Mouse (Mus musculus) embryonic facial prominence, embryonic 15.5 days (tissue): ENCODE measurements around the gene Gm20671. TPM values are rescaled to one million over a fixed set of nuclear protein-coding genes. Genes with fewer than 3 reads are reported as not detected.
"Not testable (repeated sequence)": the region's sequence is repeated elsewhere in the genome, so short reads cannot be mapped to it uniquely, and the experiment has no call there.

Experiments
- ATAC-seq: fragments of 200-750 bp; cut with Nextera tagmentation; 2 replicates; pipeline ENCODE4 v1.8.0; 2017; ENCODE audit warnings: low read depth, moderate TSS enrichment; ENCODE audit not compliant: insufficient number of reproducible peaks, low FRiP score, low TSS enrichment
- H3K27ac ChIP-seq: fragments of 300-500 bp; sonication (generic); replicated peaks from 2 replicates; pipeline ENCODE4 v1.5.1; 2015; ENCODE audit warnings: mild to moderate bottlenecking, inconsistent platforms
- H3K27me3 ChIP-seq: fragments of 300-500 bp; sonication (generic); 2 replicates; pipeline ENCODE4 v1.6.1; 2015; ENCODE audit warnings: inconsistent platforms
- H3K36me3 ChIP-seq: fragments of 300-500 bp; sonication (generic); 2 replicates; pipeline ENCODE4 v1.6.1; 2015; ENCODE audit warnings: mild to moderate bottlenecking, inconsistent platforms
- H3K4me1 ChIP-seq: fragments of 300-500 bp; sonication (generic); 2 replicates; pipeline ENCODE4 v1.6.1; 2015; ENCODE audit warnings: inconsistent platforms
- H3K4me2 ChIP-seq: fragments of 300-500 bp; sonication (generic); replicated peaks from 2 replicates; pipeline ENCODE4 v1.6.1; 2015; ENCODE audit warnings: mild to moderate bottlenecking, inconsistent platforms
- H3K4me3 ChIP-seq: fragments of 300-500 bp; sonication (generic); replicated peaks from 2 replicates; pipeline ENCODE4 v1.5.1; 2015; ENCODE audit warnings: mild to moderate bottlenecking, inconsistent platforms
- H3K9ac ChIP-seq: fragments of 300-500 bp; sonication (generic); 2 replicates; pipeline ENCODE4 v1.6.1; 2015; ENCODE audit warnings: inconsistent platforms
- H3K9me3 ChIP-seq: fragments of 300-500 bp; sonication (generic); replicated peaks from 2 replicates; pipeline ENCODE4 v1.6.1; 2016; ENCODE audit warnings: inconsistent platforms
- WGBS: fragments of 180-500 bp; shearing (Covaris S2); methylation state at CpG from one replicate; pipeline ENCODE4 v1.1.7; 2015; 5-methylcytosine and 5-hydroxymethylcytosine counted together
- polyA plus RNA-seq: library from polyadenylated mRNA; unstranded; fragments of >200 nt; fragmentation: Nextera tagmentation; extraction: Ambion mirVana; gene quantifications from 2 replicates; pipeline ENCODE4 v1.2.1, GENCODE M21; 2015

Gm20671 gene
- polyA plus RNA-seq, 1 experiment from 2014 or later, result not detected

DNA sequence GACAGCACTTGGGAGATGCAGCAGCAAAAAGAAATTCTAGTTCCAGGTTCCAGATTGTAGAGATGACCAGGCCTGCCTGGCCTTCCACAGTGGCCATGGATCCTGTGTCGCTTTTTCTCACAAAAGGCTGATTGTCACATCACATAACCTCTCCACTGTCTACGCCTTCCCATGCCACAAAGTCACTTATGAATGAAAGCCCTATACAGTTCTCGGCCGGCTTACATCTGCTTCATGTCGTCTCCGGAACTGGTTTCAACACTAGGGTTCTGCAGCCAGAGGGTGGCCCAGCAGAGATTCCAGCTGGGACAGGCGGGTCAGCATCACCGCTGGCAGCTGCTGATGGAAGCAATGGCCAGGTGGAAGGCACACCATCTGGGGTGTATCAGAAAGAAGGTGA, 98.1 kb downstream of the Gm20671 start:
- Histone ChIP-seq H3K4me3 (no peak overlapping the region), H3K9ac (no peak overlapping the region), H3K36me3 (no peaks in the 10 kb centered on the region), H3K9me3 (no peaks in the 10 kb centered on the region), H3K27me3 (no peaks in the 10 kb centered on the region), H3K4me1 (no peaks in the 10 kb centered on the region), H3K27ac (no peak overlapping the region), H3K4me2 (no peak overlapping the region)
- WGBS, result 70% methylated on average over 8 of the region's 8 CpGs
- no peak for ATAC-seq

DNA sequence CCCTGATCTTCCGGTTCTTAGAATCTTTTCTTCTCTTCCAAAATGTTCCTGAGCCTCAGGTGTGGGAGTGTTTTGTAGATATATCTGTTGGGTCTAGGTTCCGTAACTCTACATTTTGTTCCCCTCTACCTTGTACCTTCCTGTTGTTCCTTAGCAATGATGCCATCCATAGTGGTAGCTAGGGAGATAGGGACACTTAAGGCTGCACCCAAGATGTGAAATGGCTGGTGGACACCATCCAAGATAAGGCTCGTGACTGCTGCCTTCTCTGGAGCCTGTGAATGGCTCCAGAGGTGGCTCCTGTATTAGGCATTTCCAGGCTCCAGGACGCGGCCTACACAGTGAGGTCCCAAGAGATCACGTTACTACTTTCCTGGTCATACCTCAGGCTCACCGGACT, 98.6 kb downstream of the Gm20671 start:
- H3K27me3 ChIP-seq, result no peaks in the 10 kb centered on the region
- no peak overlapping the region for H3K4me3 ChIP-seq
- no peak overlapping the region for H3K4me2 ChIP-seq
- no peaks in the 10 kb centered on the region for H3K9me3 ChIP-seq
- no peak overlapping the region for H3K27ac ChIP-seq
- no peak overlapping the region for H3K9ac ChIP-seq
- WGBS, result 71% methylated on average over 7 of the region's 7 CpGs
- H3K36me3 ChIP-seq, result no peaks in the 10 kb centered on the region
- ATAC-seq, result no peak
- H3K4me1 ChIP-seq, result no peaks in the 10 kb centered on the region

DNA sequence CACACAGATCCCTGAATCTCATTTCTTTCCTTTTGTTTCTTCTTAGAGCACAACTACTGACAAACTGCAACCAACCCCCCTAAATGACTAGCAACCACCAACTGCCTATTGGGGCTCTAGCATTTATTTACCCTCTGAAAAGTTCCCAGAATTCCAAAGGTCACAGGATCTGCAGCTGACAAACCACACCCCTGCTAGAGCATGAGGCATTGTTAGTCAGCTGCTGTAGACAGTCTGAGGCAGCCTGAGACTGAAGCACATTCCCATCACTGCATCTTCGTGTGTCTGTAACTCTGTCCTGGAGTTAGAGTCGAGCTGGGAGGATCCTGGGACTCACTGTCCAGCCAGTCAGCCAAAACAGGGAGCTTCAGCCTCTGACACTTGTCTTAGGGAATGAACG, 101.5 kb downstream of the Gm20671 start:
- H3K4me3 ChIP-seq, H3K4me2 ChIP-seq, H3K9ac ChIP-seq, H3K27ac ChIP-seq, H3K9me3 ChIP-seq, H3K36me3 ChIP-seq, ATAC-seq, H3K27me3 ChIP-seq, H3K4me1 ChIP-seq: not testable (repeated sequence)
- WGBS, result 64% methylated on average over 3 of the region's 3 CpGs

DNA sequence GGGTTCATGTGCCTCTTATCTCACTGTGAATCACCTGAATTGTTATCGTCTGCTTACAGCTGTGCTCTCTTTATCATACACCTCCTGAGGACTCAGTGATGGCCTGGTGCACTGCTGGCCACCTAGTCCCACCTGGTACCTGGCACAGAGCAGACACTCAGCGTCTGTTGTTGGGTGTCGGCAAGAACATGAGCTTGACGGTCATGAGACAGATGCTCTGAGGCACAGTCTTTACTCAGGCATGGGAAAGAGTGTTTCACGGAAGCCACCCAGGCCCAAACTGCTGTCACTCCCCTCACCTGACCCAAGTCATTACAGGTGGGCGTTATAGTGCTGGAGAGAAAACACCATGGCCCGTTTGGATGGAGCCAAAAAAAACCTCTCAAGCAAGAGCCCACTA, 102.9 kb downstream of the Gm20671 start:
- no peak overlapping the region for H3K4me2 ChIP-seq
- no peak for ATAC-seq

DNA sequence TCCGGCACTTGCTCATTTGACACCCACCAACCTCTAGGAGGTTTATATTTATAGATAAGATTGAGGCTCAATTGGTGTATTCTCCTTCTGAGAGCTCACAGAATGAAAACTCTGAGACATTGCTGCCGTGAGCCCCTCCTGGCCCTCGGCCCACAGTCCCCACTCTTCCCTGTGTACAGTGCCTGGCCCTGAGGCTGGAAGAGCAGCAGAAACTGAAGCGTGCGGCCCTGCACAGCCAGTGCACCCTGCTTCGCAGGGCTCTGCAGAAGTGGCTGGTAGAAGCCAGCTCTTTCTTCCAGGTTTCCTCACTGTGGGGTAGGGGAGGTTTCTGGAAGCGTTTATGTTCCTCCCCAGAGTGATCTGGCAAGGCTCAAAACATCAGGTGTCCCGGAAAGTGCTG, 104.2 kb downstream of the Gm20671 start:
- H3K27me3 ChIP-seq, H3K4me3 ChIP-seq, H3K9ac ChIP-seq, H3K36me3 ChIP-seq, H3K27ac ChIP-seq, ATAC-seq, H3K9me3 ChIP-seq, H3K4me1 ChIP-seq, H3K4me2 ChIP-seq: not testable (repeated sequence)
- WGBS, result 77% methylated on average over 8 of the region's 8 CpGs

More for the DNA sequence above, 102.9 kb downstream of the Gm20671 start:
- H3K9me3 ChIP-seq, result no peaks in the 10 kb centered on the region
- no peak overlapping the region for H3K4me3 ChIP-seq
- no peak overlapping the region for H3K27ac ChIP-seq
- WGBS, result 79% methylated on average over 7 of the region's 7 CpGs
- H3K36me3 ChIP-seq, result no peaks in the 10 kb centered on the region
- no peaks in the 10 kb centered on the region for H3K27me3 ChIP-seq
- no peaks in the 10 kb centered on the region for H3K4me1 ChIP-seq
- H3K9ac ChIP-seq, result no peak overlapping the region

DNA sequence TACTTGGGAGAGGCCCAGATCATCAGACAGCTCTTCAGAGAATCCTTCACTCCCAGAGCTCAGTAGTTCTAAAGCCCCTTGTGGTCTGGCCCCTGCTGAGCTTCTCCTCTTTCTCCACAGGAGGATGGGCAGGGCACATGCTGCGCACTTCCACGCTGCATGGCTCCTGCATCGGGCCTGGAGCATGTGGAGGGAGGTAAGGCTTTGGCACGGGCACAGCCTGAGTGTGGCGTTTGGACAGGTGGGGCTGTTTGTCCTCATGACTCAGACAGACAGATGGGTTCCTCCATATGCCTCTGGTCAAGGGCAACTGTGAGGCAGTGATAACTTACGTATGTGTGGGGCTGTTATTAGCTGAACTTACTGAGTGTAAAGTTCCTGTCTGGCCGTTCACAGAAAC, 104.6 kb downstream of the Gm20671 start:
- 69% methylated on average over 7 of the region's 7 CpGs for WGBS
- H3K4me3 ChIP-seq, result no peak overlapping the region
- no peak for ATAC-seq
- no peak overlapping the region for H3K4me2 ChIP-seq
- no peaks in the 10 kb centered on the region for H3K36me3 ChIP-seq
- H3K27me3 ChIP-seq, result no peaks in the 10 kb centered on the region
- no peak overlapping the region for H3K27ac ChIP-seq
- H3K9me3 ChIP-seq, result no peaks in the 10 kb centered on the region
- H3K9ac ChIP-seq, result no peak overlapping the region
- no peaks in the 10 kb centered on the region for H3K4me1 ChIP-seq

DNA sequence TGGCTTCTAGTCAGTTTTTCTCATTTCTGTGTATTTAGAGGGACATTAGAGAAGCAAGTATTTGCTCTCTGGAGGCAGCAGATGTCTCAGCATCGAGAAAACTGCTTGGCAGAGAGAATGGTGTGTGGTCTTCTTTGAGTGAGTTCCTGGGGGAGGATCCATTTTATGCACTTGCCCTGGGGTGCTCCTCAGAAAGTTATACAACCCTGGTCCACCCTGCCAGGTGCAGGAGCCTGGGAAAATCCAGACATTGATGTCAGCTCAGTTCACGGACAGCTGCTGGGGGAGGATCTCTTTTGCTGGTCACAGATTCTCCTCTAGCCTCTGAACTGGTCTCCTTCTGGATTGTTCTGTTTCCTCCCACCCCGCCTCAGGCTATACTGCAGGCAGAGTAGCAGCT, 105.6 kb downstream of the Gm20671 start:
- Histone ChIP-seq H3K4me1 (no peaks in the 10 kb centered on the region), H3K4me3 (no peak overlapping the region), H3K4me2 (no peak overlapping the region), H3K27me3 (no peaks in the 10 kb centered on the region), H3K27ac (no peak overlapping the region), H3K9me3 (no peaks in the 10 kb centered on the region), H3K36me3 (no peaks in the 10 kb centered on the region), H3K9ac (no peak overlapping the region)
- 57% methylated on average over 3 of the region's 3 CpGs for WGBS
- no peak for ATAC-seq

DNA sequence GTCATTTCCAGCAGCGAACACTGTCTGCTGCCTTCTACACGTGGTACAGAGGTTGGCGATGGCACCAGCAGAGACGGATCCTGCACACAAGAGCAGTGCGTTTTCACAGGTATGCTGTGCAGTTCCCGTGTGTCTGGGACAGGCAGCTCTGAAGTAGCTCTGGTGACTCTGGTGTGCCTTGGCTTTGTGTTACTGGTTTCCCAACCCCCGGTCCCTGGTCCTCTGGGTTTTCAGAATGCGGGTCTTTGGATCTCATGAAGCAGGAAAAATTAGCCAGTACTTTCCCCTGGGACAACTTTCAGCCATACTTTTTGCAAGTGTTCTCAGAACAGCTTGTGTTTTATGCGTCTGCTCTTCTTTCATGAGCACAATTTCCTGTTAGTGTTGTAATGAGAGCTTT, 106.5 kb downstream of the Gm20671 start:
- no peaks in the 10 kb centered on the region for H3K9me3 ChIP-seq
- no peak overlapping the region for H3K9ac ChIP-seq
- H3K4me2 ChIP-seq, result no peak overlapping the region
- H3K27me3 ChIP-seq, result no peaks in the 10 kb centered on the region
- no peak overlapping the region for H3K27ac ChIP-seq
- 81% methylated on average over 9 of the region's 9 CpGs for WGBS
- no peaks in the 10 kb centered on the region for H3K4me1 ChIP-seq
- ATAC-seq, result no peak
- H3K4me3 ChIP-seq, result no peak overlapping the region
- H3K36me3 ChIP-seq, result no peaks in the 10 kb centered on the region

DNA sequence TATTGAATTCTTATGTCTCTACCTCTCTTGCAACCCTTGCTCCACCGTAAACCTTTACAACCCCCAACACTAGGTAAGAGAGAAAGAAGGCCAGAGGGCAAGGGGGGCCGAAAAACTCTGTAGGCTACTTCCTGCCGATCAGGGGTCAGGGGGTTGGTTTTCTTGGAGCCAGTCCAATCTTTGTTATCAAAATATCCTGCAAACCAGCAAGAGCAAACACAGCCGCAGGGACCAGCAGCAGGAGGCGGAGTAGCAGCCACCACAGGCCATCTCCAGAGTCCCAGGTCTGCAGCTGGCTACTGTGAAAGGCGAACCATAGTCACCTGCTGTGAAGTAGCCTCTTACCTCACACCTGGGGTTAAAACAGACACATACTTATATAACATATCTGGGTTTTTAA, 108.0 kb downstream of the Gm20671 start:
- 54% methylated on average over 6 of the region's 6 CpGs for WGBS
- no peaks in the 10 kb centered on the region for H3K36me3 ChIP-seq

DNA sequence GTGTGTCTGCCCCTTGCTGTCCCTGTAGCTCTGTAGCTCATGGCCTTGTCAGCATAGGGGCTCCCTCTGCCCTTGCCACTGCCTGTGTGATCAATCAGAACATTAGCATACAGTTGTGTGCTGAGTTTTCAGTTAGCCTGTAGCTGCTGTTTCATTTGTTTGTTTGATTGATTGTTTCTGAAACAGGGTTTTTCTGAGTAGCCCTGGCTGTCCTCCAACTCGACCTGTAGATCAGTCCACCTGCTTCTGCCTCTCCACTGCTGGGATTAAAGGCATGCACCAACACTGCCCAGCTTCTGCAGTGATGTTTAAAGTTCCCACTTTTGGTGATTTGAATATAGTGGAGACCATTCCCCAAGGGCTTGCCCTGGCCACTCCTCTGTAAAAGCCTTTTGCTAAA, 109.2 kb downstream of the Gm20671 start:
- 41% methylated on average over 1 of the region's 1 CpGs for WGBS

More for the DNA sequence above, 108.0 kb downstream of the Gm20671 start:
- Histone ChIP-seq H3K9me3 (no peaks in the 10 kb centered on the region), H3K4me2 (no peak overlapping the region), H3K9ac (no peak overlapping the region), H3K4me3 (no peak overlapping the region), H3K27me3 (no peaks in the 10 kb centered on the region), H3K4me1 (no peaks in the 10 kb centered on the region), H3K27ac (no peak overlapping the region)
- no peak for ATAC-seq

DNA sequence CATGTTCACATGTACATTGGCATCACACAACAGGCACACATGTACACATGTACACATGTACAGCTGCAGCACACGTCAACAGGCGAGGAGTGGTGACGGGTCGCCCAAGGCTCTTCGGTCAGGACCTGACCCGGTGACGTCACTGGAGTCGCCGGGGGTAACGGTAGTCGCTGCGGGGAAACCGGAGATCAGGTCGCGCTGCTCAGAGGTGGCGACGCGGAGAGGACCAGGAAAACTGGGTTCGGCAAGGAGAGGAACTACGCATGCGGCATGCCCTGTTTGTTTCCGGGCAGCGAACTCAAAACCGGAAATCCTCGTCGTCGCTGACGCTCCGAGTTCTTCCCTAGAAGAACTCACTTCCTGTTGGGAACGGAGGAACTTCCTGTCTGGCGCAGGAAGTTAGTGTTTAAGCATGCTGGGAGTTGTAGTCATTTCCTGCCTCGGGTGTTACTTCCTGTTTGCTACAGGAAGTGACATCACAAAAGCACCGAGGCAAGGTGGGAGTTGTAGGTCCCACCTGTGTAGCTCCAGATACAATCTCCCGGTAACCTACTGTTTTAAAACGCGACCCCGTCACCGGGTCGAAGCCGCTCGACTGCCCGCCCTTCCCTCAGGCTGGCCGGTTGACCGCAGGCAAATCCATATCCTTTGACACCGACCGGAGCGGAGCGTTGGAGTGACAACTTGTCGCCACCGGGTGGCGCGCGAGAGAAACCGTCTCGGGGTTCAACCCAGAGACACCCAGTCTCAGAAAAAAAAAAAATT, 113.0 kb downstream of the Gm20671 start:
- no peaks in the 10 kb centered on the region for H3K9me3 ChIP-seq
- H3K9ac ChIP-seq, result peak overlapping the region; percentile 53
- H3K4me3 ChIP-seq, result peak overlapping the region; percentile 60
- peak overlapping the region; percentile 68 for H3K4me2 ChIP-seq
- 0 out of 2 replicates have a peak, but pooled peaks cover 4% of the 10 kb centered on the region for H3K4me1 ChIP-seq
- H3K27ac ChIP-seq, result peak overlapping the region; percentile 90
- ATAC-seq, result peak; percentile 98
- WGBS, result under 1% methylated on average over 55 of the region's 55 CpGs
- no peaks in the 10 kb centered on the region for H3K36me3 ChIP-seq
- no peaks in the 10 kb centered on the region for H3K27me3 ChIP-seq

More for the DNA sequence above, 109.2 kb downstream of the Gm20671 start:
- H3K4me1 ChIP-seq, result 0 out of 2 replicates have a peak, but pooled peaks cover 4% of the 10 kb centered on the region
- no peak overlapping the region for H3K27ac ChIP-seq
- H3K27me3 ChIP-seq, result no peaks in the 10 kb centered on the region
- no peaks in the 10 kb centered on the region for H3K9me3 ChIP-seq
- no peak for ATAC-seq
- H3K4me2 ChIP-seq, result no peak overlapping the region
- H3K4me3 ChIP-seq, result no peak overlapping the region
- H3K9ac ChIP-seq, result no peak overlapping the region
- H3K36me3 ChIP-seq, result no peaks in the 10 kb centered on the region
